Mouse (Mus musculus) embryonic facial prominence, embryonic 15.5 days (tissue): ENCODE measurements around the gene Brwd3. TPM values are rescaled to one million over a fixed set of nuclear protein-coding genes. Genes with fewer than 3 reads are reported as not detected.

Experiments
- ATAC-seq: fragments of 200-750 bp; cut with Nextera tagmentation; 2 replicates; pipeline ENCODE4 v1.8.0; 2017; ENCODE audit warnings: low read depth, moderate TSS enrichment; ENCODE audit not compliant: insufficient number of reproducible peaks, low FRiP score, low TSS enrichment
- H3K27ac ChIP-seq: fragments of 300-500 bp; sonication (generic); replicated peaks from 2 replicates; pipeline ENCODE4 v1.5.1; 2015; ENCODE audit warnings: mild to moderate bottlenecking, inconsistent platforms
- H3K27me3 ChIP-seq: fragments of 300-500 bp; sonication (generic); 2 replicates; pipeline ENCODE4 v1.6.1; 2015; ENCODE audit warnings: inconsistent platforms
- H3K36me3 ChIP-seq: fragments of 300-500 bp; sonication (generic); 2 replicates; pipeline ENCODE4 v1.6.1; 2015; ENCODE audit warnings: mild to moderate bottlenecking, inconsistent platforms
- H3K4me1 ChIP-seq: fragments of 300-500 bp; sonication (generic); 2 replicates; pipeline ENCODE4 v1.6.1; 2015; ENCODE audit warnings: inconsistent platforms
- H3K4me2 ChIP-seq: fragments of 300-500 bp; sonication (generic); replicated peaks from 2 replicates; pipeline ENCODE4 v1.6.1; 2015; ENCODE audit warnings: mild to moderate bottlenecking, inconsistent platforms
- H3K4me3 ChIP-seq: fragments of 300-500 bp; sonication (generic); replicated peaks from 2 replicates; pipeline ENCODE4 v1.5.1; 2015; ENCODE audit warnings: mild to moderate bottlenecking, inconsistent platforms
- H3K9ac ChIP-seq: fragments of 300-500 bp; sonication (generic); 2 replicates; pipeline ENCODE4 v1.6.1; 2015; ENCODE audit warnings: inconsistent platforms
- H3K9me3 ChIP-seq: fragments of 300-500 bp; sonication (generic); replicated peaks from 2 replicates; pipeline ENCODE4 v1.6.1; 2016; ENCODE audit warnings: inconsistent platforms
- WGBS: fragments of 180-500 bp; shearing (Covaris S2); methylation state at CpG from one replicate; pipeline ENCODE4 v1.1.7; 2015; 5-methylcytosine and 5-hydroxymethylcytosine counted together
- polyA plus RNA-seq: library from polyadenylated mRNA; unstranded; fragments of >200 nt; fragmentation: Nextera tagmentation; extraction: Ambion mirVana; gene quantifications from 2 replicates; pipeline ENCODE4 v1.2.1, GENCODE M21; 2015

Gene Brwd3
- polyA plus RNA-seq, 1 experiment from 2014 or later = 3.0 TPM

DNA sequence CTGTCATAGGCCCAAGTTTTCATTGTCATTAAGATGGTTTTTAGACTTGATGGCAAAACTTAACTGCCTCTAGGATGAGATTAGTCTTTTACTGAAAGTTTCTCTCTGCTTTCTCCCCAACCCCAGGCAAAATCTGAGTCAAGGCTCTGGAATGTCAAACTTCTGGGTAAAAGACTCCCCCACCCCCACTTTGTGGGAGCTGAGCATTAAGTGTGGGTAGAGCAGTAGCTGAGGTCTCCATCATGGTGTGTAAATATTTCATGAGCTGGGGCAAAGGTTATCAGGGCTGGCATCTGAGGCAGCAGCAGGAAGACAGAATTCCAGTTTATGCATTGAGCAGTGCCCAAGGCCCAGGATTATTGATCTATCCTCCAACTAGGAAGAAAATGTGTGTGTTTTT lies 102.4 kb downstream of the Brwd3 start:
- Histone ChIP-seq H3K36me3 (no peaks in the 10 kb centered on the region), H3K27ac (no peak overlapping the region)
- ATAC-seq = no peak

DNA sequence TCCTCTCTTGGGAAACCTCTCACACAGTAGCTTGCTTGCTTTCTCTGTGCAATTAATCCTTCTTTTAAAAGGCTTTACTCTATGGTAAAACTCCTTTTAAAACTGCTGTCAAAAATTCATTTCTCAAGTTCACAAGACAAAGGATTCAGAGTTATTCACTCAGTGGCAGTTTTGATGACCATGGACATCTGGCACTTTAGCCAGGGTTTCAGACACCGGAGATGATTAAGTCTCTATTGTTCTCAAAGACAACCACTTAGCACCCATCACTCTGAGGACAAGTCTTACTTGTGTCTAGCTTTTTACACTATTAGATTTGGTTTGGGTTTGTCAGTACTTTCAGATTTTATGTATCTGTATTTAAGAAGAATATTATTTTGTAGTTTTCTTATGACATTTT lies 104.6 kb downstream of the Brwd3 start:
- ATAC-seq = no peak
- Histone ChIP-seq H3K9ac (no peak overlapping the region), H3K27me3 (no peaks in the 10 kb centered on the region), H3K4me3 (no peak overlapping the region), H3K36me3 (no peaks in the 10 kb centered on the region), H3K27ac (no peak overlapping the region), H3K4me2 (no peak overlapping the region), H3K4me1 (no peaks in the 10 kb centered on the region), H3K9me3 (no peaks in the 10 kb centered on the region)
- 71% methylated on average over 1 of the region's 1 CpGs for WGBS

More for the DNA sequence above, 102.4 kb downstream of the Brwd3 start:
- no peak overlapping the region for H3K4me3 ChIP-seq
- no peaks in the 10 kb centered on the region for H3K27me3 ChIP-seq
- H3K9me3 ChIP-seq = no peaks in the 10 kb centered on the region
- H3K4me1 ChIP-seq = no peaks in the 10 kb centered on the region
- H3K9ac ChIP-seq = no peak overlapping the region
- H3K4me2 ChIP-seq = no peak overlapping the region

DNA sequence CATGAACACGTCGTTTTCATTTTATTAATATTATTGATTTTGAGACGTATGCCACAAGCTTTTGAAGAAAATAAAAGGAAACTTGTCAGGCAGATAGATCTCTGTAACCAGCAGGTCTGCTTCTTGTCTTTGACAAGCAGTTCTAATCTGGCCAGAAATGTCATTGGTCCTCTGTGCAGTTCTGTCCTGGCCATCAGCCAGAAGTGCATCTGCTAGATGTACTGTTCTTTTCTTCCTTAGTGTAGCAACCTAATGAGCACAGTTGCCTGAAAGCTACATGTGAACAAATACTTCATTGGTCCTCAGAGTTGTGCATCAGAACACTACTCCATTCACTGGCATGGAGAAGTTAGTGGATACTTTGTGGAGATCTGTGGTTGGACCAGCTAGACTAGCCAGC lies 105.1 kb downstream of the Brwd3 start:
- 72% methylated on average over 3 of the region's 3 CpGs for WGBS
- no peak for ATAC-seq
- no peaks in the 10 kb centered on the region for H3K9me3 ChIP-seq

DNA sequence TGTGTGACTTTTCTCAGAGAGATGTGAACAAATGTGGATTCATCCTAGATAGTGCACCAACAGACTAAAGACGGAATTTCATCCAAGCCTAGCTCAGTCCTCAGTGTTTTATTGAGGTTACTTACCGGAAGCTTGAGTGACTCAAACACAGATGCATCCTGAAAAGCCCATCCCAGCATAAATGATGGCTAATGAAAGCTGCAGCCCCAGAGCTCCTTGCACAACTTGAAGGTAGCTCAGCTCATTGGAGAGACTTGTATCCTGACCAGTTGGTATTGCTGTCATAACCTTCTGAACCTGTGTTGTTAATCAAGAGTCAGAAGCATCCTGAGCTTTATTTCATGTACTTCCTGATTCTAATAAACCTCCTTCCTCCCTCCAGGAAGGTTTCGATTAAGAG lies 105.8 kb downstream of the Brwd3 start:
- H3K9ac ChIP-seq = no peak overlapping the region
- H3K4me3 ChIP-seq = no peak overlapping the region
- H3K36me3 ChIP-seq = no peaks in the 10 kb centered on the region
- WGBS = 65% methylated on average over 3 of the region's 3 CpGs
- H3K4me2 ChIP-seq = no peak overlapping the region
- no peak overlapping the region for H3K27ac ChIP-seq
- H3K4me1 ChIP-seq = no peaks in the 10 kb centered on the region
- no peaks in the 10 kb centered on the region for H3K9me3 ChIP-seq
- H3K27me3 ChIP-seq = no peaks in the 10 kb centered on the region
- ATAC-seq = no peak

More for the DNA sequence above, 105.1 kb downstream of the Brwd3 start:
- Histone ChIP-seq H3K9ac (no peak overlapping the region), H3K27ac (no peak overlapping the region), H3K4me3 (no peak overlapping the region), H3K27me3 (no peaks in the 10 kb centered on the region), H3K4me2 (no peak overlapping the region), H3K36me3 (no peaks in the 10 kb centered on the region), H3K4me1 (no peaks in the 10 kb centered on the region)

DNA sequence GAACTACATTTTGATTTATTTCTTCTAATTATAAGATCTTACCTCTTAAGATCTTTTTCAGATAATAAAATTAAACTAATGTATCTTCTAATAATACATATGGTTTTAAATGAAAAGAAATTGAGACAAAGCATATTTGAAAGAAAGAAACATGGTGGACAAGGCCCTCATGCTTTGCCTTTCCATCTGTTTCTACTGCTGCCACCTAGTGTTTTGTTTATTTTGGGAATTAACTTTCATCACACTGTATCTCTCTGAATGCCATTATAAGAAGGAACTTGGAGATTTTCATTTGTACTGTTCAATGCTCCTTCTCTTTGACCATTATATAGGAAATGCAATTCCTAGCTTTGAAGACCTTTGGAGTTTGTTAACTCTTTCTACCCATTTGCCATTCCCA lies 109.9 kb downstream of the Brwd3 start:
- Histone ChIP-seq H3K4me1 (no peaks in the 10 kb centered on the region), H3K4me3 (no peak overlapping the region), H3K27me3 (no peaks in the 10 kb centered on the region), H3K36me3 (no peaks in the 10 kb centered on the region), H3K4me2 (no peak overlapping the region), H3K9me3 (no peaks in the 10 kb centered on the region), H3K9ac (no peak overlapping the region), H3K27ac (no peak overlapping the region)
- ATAC-seq = no peak

DNA sequence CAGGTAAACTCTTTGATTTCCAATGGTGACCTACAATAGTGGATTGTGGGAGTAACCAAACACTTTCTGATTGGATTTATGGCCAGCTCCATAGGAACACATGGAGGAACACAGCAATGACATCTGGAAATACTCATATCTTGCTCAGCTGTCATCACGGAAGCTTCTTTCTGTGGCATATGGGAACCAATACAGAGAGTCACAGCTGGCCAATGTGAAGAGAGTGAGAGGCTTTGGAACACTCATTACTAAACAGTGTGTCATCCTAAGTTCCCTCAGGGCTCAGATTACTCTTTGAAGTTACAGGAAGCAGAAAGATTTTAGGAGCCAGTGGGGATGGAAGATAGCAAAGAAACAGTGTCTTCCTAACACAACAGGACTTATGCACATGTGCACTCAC lies 111.7 kb downstream of the Brwd3 start:
- no peak for ATAC-seq
- WGBS = 59% methylated on average over 1 of the region's 1 CpGs

DNA sequence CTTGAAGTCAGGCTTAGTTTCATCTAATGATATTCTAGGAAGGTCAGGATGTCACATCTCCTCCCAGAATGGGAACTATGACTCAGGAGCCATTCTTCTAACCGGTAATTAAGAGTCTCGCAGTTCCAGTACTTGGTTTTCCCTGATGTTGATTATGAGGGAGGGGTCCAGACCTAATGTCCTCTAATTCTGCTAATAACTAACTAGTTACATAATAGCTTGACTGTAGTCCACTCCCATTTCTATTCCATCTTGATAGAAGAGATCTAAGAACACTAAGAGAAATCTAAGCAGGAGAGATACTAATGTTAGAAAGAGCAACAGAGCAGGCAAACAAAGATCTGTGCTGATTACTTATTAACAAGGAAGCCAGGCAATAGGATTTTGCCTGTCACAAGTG lies 129.9 kb downstream of the Brwd3 start:
- WGBS = 76% methylated on average over 2 of the region's 2 CpGs
- H3K9me3 ChIP-seq = no peaks in the 10 kb centered on the region
- no peaks in the 10 kb centered on the region for H3K27me3 ChIP-seq
- H3K4me1 ChIP-seq = no peaks in the 10 kb centered on the region
- no peak for ATAC-seq
- H3K4me3 ChIP-seq = no peak overlapping the region
- H3K36me3 ChIP-seq = no peaks in the 10 kb centered on the region
- H3K4me2 ChIP-seq = no peak overlapping the region
- no peak overlapping the region for H3K27ac ChIP-seq
- H3K9ac ChIP-seq = no peak overlapping the region

More for the DNA sequence above, 111.7 kb downstream of the Brwd3 start:
- H3K36me3 ChIP-seq = no peaks in the 10 kb centered on the region
- H3K4me3 ChIP-seq = no peak overlapping the region
- H3K4me1 ChIP-seq = no peaks in the 10 kb centered on the region
- no peaks in the 10 kb centered on the region for H3K9me3 ChIP-seq
- H3K27me3 ChIP-seq = no peaks in the 10 kb centered on the region
- no peak overlapping the region for H3K4me2 ChIP-seq
- H3K9ac ChIP-seq = no peak overlapping the region
- H3K27ac ChIP-seq = no peak overlapping the region

Other genes with a start within 250 kb of the Brwd3 start
- not detected in 2 replicates for gene Gm379, start 169.5 kb downstream of the Brwd3 start, polyA plus RNA-seq
- gene Hmgn5, start 179.0 kb upstream of the Brwd3 start, polyA plus RNA-seq = 21.4 and 24.2 TPM in 2 replicates